Mouse (Mus musculus) midbrain, embryonic 16.5 days (tissue): Measurements from ENCODE around the gene Dlx4. TPM values are rescaled to one million over a fixed set of nuclear protein-coding genes. Genes with fewer than 3 reads are reported as not detected.
A peak's percentile ranks its signal among the peaks of the same experiment; 100 is the strongest.

Experiments used
- ATAC-seq: fragments of 200-750 bp; cut with Nextera tagmentation; 2 replicates; pipeline ENCODE4 v1.8.0; 2017; ENCODE audit warnings: moderate TSS enrichment
- H3K27ac ChIP-seq: fragments of 300-500 bp; sonication (generic); 2 replicates; pipeline ENCODE4 v1.5.1; 2014; ENCODE audit warnings: mild to moderate bottlenecking, low read length, mixed read lengths
- H3K27me3 ChIP-seq: fragments of 300-500 bp; sonication (generic); 2 replicates; pipeline ENCODE4 v1.6.1; 2014; ENCODE audit warnings: low read depth, low read length, mixed read lengths; ENCODE audit not compliant: control insufficient read depth, insufficient read depth
- H3K36me3 ChIP-seq: fragments of 300-500 bp; sonication (generic); 2 replicates; pipeline ENCODE4 v1.6.1; 2014; ENCODE audit warnings: mild to moderate bottlenecking, low read length, moderate library complexity, mixed read lengths; ENCODE audit not compliant: control insufficient read depth, insufficient read depth
- H3K4me1 ChIP-seq: fragments of 300-500 bp; sonication (generic); 2 replicates; pipeline ENCODE4 v1.6.1; 2014; ENCODE audit warnings: mild to moderate bottlenecking, low read length, mixed read lengths; ENCODE audit not compliant: control insufficient read depth, insufficient read depth
- H3K4me2 ChIP-seq: fragments of 300-500 bp; sonication (generic); 2 replicates; pipeline ENCODE4 v1.6.1; 2014; ENCODE audit warnings: mild to moderate bottlenecking, low read length, mixed read lengths
- H3K4me3 ChIP-seq: fragments of 300-500 bp; sonication (generic); 2 replicates; pipeline ENCODE4 v1.5.1; 2014; ENCODE audit warnings: low read depth, mild to moderate bottlenecking, low read length, moderate library complexity, mixed read lengths
- H3K9ac ChIP-seq: fragments of 300-500 bp; sonication (generic); 2 replicates; pipeline ENCODE4 v1.6.1; 2014; ENCODE audit warnings: low read depth, low read length, mixed read lengths
- H3K9me3 ChIP-seq: fragments of 300-500 bp; sonication (generic); replicated peaks from 2 replicates; pipeline ENCODE4 v1.6.1; 2014; ENCODE audit warnings: mild to moderate bottlenecking, low read length, mixed read lengths; ENCODE audit not compliant: control insufficient read depth, poor library complexity, severe bottlenecking
- WGBS: fragments of 180-500 bp; shearing (Covaris S2); extraction: QIAGEN DNeasy Blood & Tissue Kit; methylation state at CpG from one replicate; pipeline ENCODE4 v1.1.7; 2014; 5-methylcytosine and 5-hydroxymethylcytosine counted together
- polyA plus RNA-seq: library from polyadenylated mRNA; unstranded; fragments of >200 nt; fragmentation: Nextera tagmentation; extraction: Ambion mirVana; gene quantifications from 2 replicates; pipeline ENCODE4 v1.2.1, GENCODE M21; 2015

Gene Dlx4
- polyA plus RNA-seq, 1 experiment from 2014 or later = 0.36 TPM

DNA sequence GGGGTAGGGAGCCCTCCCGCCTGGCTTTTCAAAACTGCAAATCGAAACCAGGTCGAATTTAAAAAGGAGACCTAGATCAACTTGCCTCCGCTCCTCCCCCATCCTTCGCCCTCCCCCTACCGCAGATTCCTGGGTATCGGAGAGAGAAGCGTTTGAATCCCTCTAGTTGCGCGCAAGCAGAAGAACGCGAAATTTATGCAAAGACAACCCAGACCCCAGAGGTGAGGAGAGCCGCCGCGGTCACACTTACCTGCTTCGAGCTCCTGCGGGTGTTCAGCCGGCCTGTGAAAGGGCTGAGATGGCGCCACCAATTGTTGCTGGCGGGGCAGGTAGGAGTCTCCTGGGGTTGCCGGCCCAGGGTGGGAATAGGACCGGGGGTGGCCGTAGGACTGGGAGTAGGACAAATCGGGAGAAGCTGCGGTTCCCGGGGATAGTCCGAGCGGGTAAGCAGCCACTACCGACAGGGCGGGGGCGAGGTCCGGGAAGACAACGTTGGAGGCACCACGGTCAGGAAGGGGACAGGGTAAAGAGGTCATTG is 1.0 kb downstream of the Dlx4 start:
- WGBS = under 1% methylated on average over 34 of the region's 34 CpGs
- Histone ChIP-seq H3K27ac (no peak overlapping the region), H3K9me3 (no peaks in the 10 kb centered on the region), H3K4me3 (0 out of 2 replicates have a peak overlapping the region, but pooled peaks have one; percentile 39), H3K36me3 (no peaks in the 10 kb centered on the region), H3K9ac (no peak overlapping the region), H3K27me3 (peaks cover 77% of the 10 kb centered on the region), H3K4me1 (peaks cover 20% of the 10 kb centered on the region), H3K4me2 (peak overlapping the region; percentile 67)
- ATAC-seq = no peak

DNA sequence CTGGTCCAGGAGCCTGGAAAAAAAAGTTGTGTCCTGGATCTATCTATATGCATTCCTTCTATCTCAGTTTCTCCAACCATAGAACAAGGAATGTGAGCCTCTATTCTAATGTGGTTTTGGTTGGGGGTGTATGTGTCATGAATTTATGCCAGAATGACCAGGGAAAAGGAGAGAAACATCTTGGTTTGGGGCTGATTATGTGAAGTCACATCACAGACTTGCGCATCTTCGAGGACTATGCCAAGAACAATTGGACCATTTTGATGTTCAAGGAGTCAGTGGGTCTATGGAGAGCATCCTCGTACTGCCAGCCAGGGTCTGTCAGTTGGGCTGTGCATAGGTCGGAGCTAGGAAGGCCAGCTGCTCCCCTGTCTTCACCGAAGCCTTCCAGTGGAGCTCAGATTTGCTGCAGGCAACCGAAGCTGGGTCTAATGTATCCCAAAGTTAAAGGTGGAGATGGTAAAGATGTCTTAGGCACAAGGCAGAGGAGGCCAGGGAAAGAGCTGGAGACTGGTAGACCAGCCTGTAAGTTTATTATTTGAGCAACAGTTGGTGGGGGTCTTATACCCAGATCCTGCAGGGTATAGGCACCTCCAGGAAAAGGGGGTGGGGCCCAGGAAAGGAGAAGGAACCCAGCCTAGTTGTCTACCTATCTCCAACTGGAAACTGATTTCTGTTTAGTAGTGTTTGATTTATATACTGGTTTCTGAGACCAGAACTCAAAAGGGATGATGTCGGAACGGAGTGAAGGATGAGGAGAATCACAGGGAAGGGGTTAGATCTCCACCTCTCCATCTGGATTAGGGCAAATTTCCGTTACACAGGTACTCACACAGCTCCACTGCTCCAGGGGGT is 1.7 kb downstream of the Dlx4 start:
- Histone ChIP-seq H3K9me3 (no peaks in the 10 kb centered on the region), H3K9ac (no peak overlapping the region), H3K36me3 (no peaks in the 10 kb centered on the region), H3K27ac (no peak overlapping the region), H3K4me3 (no peak overlapping the region), H3K27me3 (peaks cover 84% of the 10 kb centered on the region), H3K4me2 (no peak overlapping the region), H3K4me1 (peaks cover 20% of the 10 kb centered on the region)
- 10% methylated on average over 9 of the region's 9 CpGs for WGBS
- no peak for ATAC-seq

DNA sequence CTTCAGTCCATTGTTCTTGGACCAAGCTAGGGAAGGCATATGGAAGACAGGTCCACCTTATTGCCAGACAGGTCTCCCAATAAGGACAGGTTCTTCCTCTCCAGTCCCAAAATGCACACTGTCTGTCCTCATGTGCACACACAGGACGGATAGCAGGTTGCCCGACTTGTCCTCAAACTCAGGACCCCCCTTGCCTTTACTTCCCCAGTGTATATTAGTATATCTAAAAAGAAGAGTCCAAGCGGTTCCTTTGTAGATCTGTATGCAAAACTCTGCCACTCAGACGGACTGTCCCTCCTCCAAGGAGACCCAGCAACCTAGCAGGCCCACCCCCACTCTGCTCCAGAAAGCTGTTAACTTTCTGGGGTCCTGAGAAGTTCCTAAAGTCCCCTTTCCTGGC is 2.4 kb downstream of the Dlx4 start:
- H3K9me3 ChIP-seq = no peaks in the 10 kb centered on the region
- no peak for ATAC-seq
- no peak overlapping the region for H3K9ac ChIP-seq
- no peaks in the 10 kb centered on the region for H3K36me3 ChIP-seq
- no peak overlapping the region for H3K4me2 ChIP-seq
- WGBS = under 1% methylated on average over 4 of the region's 4 CpGs
- peaks cover 20% of the 10 kb centered on the region for H3K4me1 ChIP-seq
- no peak overlapping the region for H3K4me3 ChIP-seq
- H3K27ac ChIP-seq = no peak overlapping the region
- peaks cover 85% of the 10 kb centered on the region for H3K27me3 ChIP-seq

DNA sequence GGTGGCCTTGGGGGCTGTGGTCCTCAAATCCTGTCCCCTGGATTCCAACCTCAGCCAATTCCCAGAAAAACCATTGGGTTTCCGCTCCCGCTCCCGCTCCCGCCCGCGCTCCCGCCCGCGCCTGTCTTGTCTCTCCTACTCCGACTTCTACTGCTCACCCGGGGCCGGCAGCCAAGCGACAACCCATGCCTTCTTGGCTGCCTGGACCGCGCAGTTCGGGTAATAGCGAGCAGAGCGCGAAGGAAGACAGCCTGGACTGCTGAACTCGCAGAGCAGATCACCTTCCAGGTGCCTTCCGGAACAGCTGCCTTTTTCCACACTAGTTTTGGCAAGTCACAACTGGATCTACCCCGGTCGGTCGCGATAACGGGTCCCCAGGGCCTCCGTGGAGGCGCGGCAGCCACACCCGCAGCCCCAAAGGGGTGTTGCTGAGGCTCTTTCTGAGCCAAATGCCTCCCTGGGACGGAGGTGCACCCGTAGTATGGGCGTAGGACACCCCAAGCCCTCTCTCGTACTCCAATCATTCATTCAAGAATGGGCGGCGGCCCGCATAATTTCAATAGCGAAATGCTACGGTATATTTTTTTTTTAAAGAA is 3.0 kb downstream of the Dlx4 start:
- H3K36me3 ChIP-seq = no peaks in the 10 kb centered on the region
- H3K9ac ChIP-seq = no peak overlapping the region
- H3K4me2 ChIP-seq = peak overlapping the region; percentile 16; the same call in 1 of the 2 replicates
- H3K4me1 ChIP-seq = peaks cover 20% of the 10 kb centered on the region
- WGBS = 1% methylated on average over 39 of the region's 39 CpGs
- no peak for ATAC-seq
- peaks cover 82% of the 10 kb centered on the region for H3K27me3 ChIP-seq
- peak overlapping the region; percentile 6; the same call in 1 of the 2 replicates for H3K4me3 ChIP-seq
- H3K9me3 ChIP-seq = no peaks in the 10 kb centered on the region
- no peak overlapping the region for H3K27ac ChIP-seq

DNA sequence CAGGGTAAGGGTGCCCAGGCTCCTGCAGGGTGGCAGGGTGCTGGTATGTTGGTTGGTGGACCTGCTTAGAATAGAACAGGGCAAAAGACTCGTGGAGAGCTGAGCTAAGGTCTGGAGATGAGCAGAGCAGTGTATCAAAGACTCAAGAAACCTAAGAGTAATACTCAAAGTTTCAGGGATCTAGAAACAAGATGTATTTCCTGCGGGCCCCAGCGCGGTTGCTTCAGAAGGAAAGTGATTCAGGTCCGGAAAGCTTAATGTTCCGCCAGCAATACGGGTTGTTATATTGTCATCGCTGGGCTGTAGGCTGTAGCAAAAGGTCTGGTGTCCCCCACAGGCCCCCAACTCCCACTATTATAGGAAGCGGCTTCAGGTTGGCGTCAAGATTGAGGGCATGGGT is 3.8 kb downstream of the Dlx4 start:
- no peak for ATAC-seq
- no peaks in the 10 kb centered on the region for H3K36me3 ChIP-seq
- peaks cover 22% of the 10 kb centered on the region for H3K4me1 ChIP-seq
- no peak overlapping the region for H3K27ac ChIP-seq
- no peak overlapping the region for H3K4me3 ChIP-seq
- H3K9ac ChIP-seq = no peak overlapping the region
- H3K9me3 ChIP-seq = no peaks in the 10 kb centered on the region
- WGBS = 9% methylated on average over 10 of the region's 10 CpGs
- peaks cover 78% of the 10 kb centered on the region for H3K27me3 ChIP-seq
- no peak overlapping the region for H3K4me2 ChIP-seq

DNA sequence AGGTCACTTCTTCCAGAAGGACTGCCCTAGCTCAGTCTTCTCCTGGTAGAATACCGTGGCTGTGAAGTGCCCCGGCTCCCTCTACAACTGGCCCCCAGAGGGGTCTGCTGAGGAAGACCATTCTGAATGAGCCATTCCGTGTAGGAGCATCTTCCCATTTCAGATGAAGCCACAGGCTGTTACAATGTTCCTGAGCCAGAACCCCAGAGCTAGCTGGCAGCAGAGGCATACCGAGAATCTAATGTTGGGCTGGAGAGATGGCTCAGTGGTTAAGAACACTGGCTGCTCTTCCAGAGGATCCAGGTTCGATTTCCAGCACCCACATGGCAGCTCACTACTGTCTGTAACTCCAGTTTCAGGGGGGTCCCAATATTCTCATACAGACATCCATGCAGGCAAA is 6.2 kb downstream of the Dlx4 start:
- Histone ChIP-seq H3K4me3 (no peak overlapping the region), H3K27ac (no peak overlapping the region), H3K9ac (no peak overlapping the region), H3K27me3 (peaks cover 59% of the 10 kb centered on the region), H3K9me3 (no peaks in the 10 kb centered on the region), H3K4me2 (no peak overlapping the region), H3K4me1 (peaks cover 10% of the 10 kb centered on the region; the same call in 1 of the 2 replicates), H3K36me3 (no peaks in the 10 kb centered on the region)
- ATAC-seq = no peak
- 49% methylated on average over 5 of the region's 5 CpGs for WGBS

DNA sequence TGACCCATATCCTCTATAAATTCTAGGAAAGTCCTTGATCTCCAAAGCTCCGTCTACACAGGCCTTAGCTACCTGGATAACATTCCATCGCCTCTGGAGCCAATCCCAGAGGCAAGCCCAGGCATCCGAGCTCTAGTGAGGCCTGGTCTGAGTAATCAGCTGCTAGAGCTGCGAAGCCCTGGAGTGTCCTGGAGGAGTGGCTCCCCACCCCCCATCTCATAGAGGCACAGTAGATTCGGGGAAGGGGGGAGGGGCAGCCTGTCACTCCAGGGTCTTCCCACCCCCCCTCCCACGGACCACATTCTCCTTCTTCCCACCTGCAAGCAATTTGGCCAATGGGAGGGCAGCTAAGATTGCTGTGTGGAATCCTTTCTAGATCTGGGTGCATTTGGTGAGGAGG is 8.8 kb downstream of the Dlx4 start:
- H3K36me3 ChIP-seq = no peaks in the 10 kb centered on the region
- H3K4me3 ChIP-seq = no peak overlapping the region
- WGBS = 15% methylated on average over 6 of the region's 6 CpGs
- no peak for ATAC-seq
- H3K27ac ChIP-seq = no peak overlapping the region
- peaks cover 42% of the 10 kb centered on the region for H3K27me3 ChIP-seq
- no peaks in the 10 kb centered on the region for H3K9me3 ChIP-seq
- H3K9ac ChIP-seq = no peak overlapping the region
- no peak overlapping the region for H3K4me2 ChIP-seq
- peaks cover 3% of the 10 kb centered on the region; the same call in 1 of the 2 replicates for H3K4me1 ChIP-seq

DNA sequence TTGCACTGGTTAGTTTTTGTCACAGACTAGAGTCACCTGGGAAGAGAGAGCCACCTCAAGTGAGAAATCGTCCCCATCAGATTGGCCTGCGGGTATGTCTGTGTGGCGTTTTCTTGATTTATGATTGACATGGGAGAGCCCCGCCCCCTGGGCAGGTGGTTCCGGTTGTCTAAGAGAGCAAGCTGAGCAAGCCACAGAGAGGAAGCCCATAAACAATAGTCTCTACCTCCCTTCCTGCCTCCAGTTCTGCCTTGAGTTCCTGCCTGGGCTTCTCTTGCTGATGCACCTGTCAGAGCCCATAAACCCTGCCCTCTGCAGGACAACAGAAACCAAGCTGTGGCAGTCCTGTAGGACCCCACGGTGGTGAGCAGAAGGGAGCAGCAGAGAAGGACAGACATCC is 12.7 kb downstream of the Dlx4 start:
- H3K27me3 ChIP-seq = peaks cover 7% of the 10 kb centered on the region
- WGBS = 82% methylated on average over 6 of the region's 6 CpGs
- no peaks in the 10 kb centered on the region for H3K36me3 ChIP-seq
- no peak for ATAC-seq
- H3K27ac ChIP-seq = no peak overlapping the region
- peaks cover 3% of the 10 kb centered on the region; the same call in 1 of the 2 replicates for H3K4me1 ChIP-seq
- no peak overlapping the region for H3K4me3 ChIP-seq
- no peak overlapping the region for H3K9ac ChIP-seq
- no peaks in the 10 kb centered on the region for H3K9me3 ChIP-seq
- H3K4me2 ChIP-seq = no peak overlapping the region
